Mouse (Mus musculus) intestine, embryonic 16.5 days (tissue): Measurements from ENCODE around the gene Nol7. TPM values are rescaled to one million over a fixed set of nuclear protein-coding genes. Genes with fewer than 3 reads are reported as not detected.

Source experiments
- ATAC-seq: fragments of 200-750 bp; cut with Nextera tagmentation; 2 replicates; pipeline ENCODE4 v1.8.0; 2017; ENCODE audit warnings: moderate TSS enrichment, moderate library complexity
- H3K27ac ChIP-seq: fragments of 300-500 bp; sonication (generic); 2 replicates; pipeline ENCODE4 v1.5.1; 2014; ENCODE audit warnings: mild to moderate bottlenecking, low read length
- H3K27me3 ChIP-seq: fragments of 300-500 bp; sonication (generic); replicated peaks from 2 replicates; pipeline ENCODE4 v1.6.1; 2014; ENCODE audit warnings: low read length, control low read depth, mixed read lengths; ENCODE audit not compliant: control insufficient read depth, insufficient read depth
- H3K36me3 ChIP-seq: fragments of 300-500 bp; sonication (generic); 2 replicates; pipeline ENCODE4 v1.6.1; 2014; ENCODE audit warnings: low read length, control low read depth; ENCODE audit not compliant: control insufficient read depth, insufficient read depth
- H3K4me1 ChIP-seq: fragments of 300-500 bp; sonication (generic); 2 replicates; pipeline ENCODE4 v1.6.1; 2014; ENCODE audit warnings: low read length, control low read depth, mixed read lengths; ENCODE audit not compliant: control insufficient read depth, insufficient read depth
- H3K4me2 ChIP-seq: fragments of 300-500 bp; sonication (generic); 2 replicates; pipeline ENCODE4 v1.6.1; 2014; ENCODE audit warnings: low read depth, low read length, control low read depth
- H3K4me3 ChIP-seq: fragments of 300-500 bp; sonication (generic); 2 replicates; pipeline ENCODE4 v1.5.1; 2014; ENCODE audit warnings: mild to moderate bottlenecking, low read length
- H3K9ac ChIP-seq: fragments of 300-500 bp; sonication (generic); 2 replicates; pipeline ENCODE4 v1.6.1; 2014; ENCODE audit warnings: low read depth, low read length
- H3K9me3 ChIP-seq: fragments of 300-500 bp; sonication (generic); 2 replicates; pipeline ENCODE4 v1.6.1; 2016; ENCODE audit warnings: low read length, control low read depth; ENCODE audit not compliant: control insufficient read depth
- WGBS: fragments of 180-500 bp; shearing (Covaris S2); extraction: QIAGEN DNeasy Blood & Tissue Kit; methylation state at CpG from one replicate; pipeline ENCODE4 v1.1.7; 2014; 5-methylcytosine and 5-hydroxymethylcytosine counted together
- polyA plus RNA-seq: library from polyadenylated mRNA; unstranded; fragments of >200 nt; fragmentation: Nextera tagmentation; extraction: Ambion mirVana; gene quantifications from 2 replicates; pipeline ENCODE4 v1.2.1, GENCODE M21; 2015

Nol7 gene
- polyA plus RNA-seq, 1 experiment from 2014 or later: 122 TPM

DNA sequence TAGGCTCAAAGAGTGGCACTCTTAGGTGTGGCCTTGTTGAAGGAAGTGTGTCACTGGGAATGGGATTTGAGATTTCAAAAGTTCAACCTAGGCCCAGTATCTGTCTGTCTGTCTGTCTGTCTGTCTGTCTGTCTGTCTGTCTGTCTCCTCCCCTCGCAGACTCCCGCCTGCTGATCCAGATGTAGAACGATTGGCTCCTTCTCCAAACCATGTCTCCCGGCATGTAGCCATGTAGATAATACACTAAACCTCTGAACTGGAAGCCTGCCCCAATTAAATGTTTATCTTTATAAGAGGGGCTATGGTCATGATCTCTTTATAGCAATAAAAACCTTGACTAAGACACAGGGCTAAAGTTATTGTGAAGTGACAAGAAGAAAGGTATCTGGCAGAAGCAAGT is 47.6 kb downstream of the Nol7 start:
- Histone ChIP-seq H3K4me3 (no peak overlapping the region), H3K4me2 (no peak overlapping the region), H3K9ac (no peak overlapping the region), H3K27me3 (no peaks in the 10 kb centered on the region), H3K36me3 (no peaks in the 10 kb centered on the region), H3K4me1 (peaks cover 7% of the 10 kb centered on the region), H3K9me3 (no peaks in the 10 kb centered on the region), H3K27ac (no peak overlapping the region)
- 78% methylated on average over 4 of the region's 4 CpGs for whole genome bisulfite sequencing
- ATAC-seq: no peak

- H3K9ac ChIP-seq: no peak overlapping the region
- no peak overlapping the region for H3K4me3 ChIP-seq
- no peak overlapping the region for H3K27ac ChIP-seq
- peaks cover 7% of the 10 kb centered on the region for H3K4me1 ChIP-seq
- H3K36me3 ChIP-seq: no peaks in the 10 kb centered on the region
- WGBS: 75% methylated on average over 3 of the region's 3 CpGs
- H3K4me2 ChIP-seq: no peak overlapping the region
- no peak for ATAC-seq
- no peaks in the 10 kb centered on the region for H3K9me3 ChIP-seq
- H3K27me3 ChIP-seq: no peaks in the 10 kb centered on the region
These were observed 49.5 kb downstream of the Nol7 start for GRCm38 (mm10) chr13:43447721-43448120.

- Histone ChIP-seq H3K27ac (no peak overlapping the region), H3K27me3 (no peaks in the 10 kb centered on the region), H3K9ac (no peak overlapping the region), H3K9me3 (no peaks in the 10 kb centered on the region), H3K4me3 (no peak overlapping the region), H3K4me2 (no peak overlapping the region), H3K36me3 (no peaks in the 10 kb centered on the region), H3K4me1 (peaks cover 12% of the 10 kb centered on the region)
- ATAC-seq: no peak
- 87% methylated on average over 3 of the region's 3 CpGs for WGBS
These were observed 52.5 kb downstream of the Nol7 start for GRCm38 (mm10) chr13:43450686-43451085.

- H3K4me1 ChIP-seq: peaks cover 9% of the 10 kb centered on the region; the same call in 1 of the 2 replicates
- no peaks in the 10 kb centered on the region for H3K27me3 ChIP-seq
- H3K9ac ChIP-seq: no peak overlapping the region
- 88% methylated on average over 2 of the region's 2 CpGs for WGBS
- H3K4me3 ChIP-seq: no peak overlapping the region
- H3K36me3 ChIP-seq: no peaks in the 10 kb centered on the region
- no peak overlapping the region for H3K4me2 ChIP-seq
- H3K9me3 ChIP-seq: no peaks in the 10 kb centered on the region
- H3K27ac ChIP-seq: no peak overlapping the region
- no peak for ATAC-seq
These were observed 54.0 kb downstream of the Nol7 start for GRCm38 (mm10) chr13:43452177-43452576.

- WGBS: 50% methylated on average over 7 of the region's 7 CpGs
- H3K9me3 ChIP-seq: no peaks in the 10 kb centered on the region
- no peak overlapping the region for H3K4me2 ChIP-seq
- H3K4me1 ChIP-seq: peaks cover 9% of the 10 kb centered on the region; the same call in 1 of the 2 replicates
- H3K27me3 ChIP-seq: no peaks in the 10 kb centered on the region
- no peak overlapping the region for H3K9ac ChIP-seq
- H3K27ac ChIP-seq: no peak overlapping the region
- no peak for ATAC-seq
- H3K4me3 ChIP-seq: no peak overlapping the region
- H3K36me3 ChIP-seq: no peaks in the 10 kb centered on the region
These were observed 54.8 kb downstream of the Nol7 start for GRCm38 (mm10) chr13:43452843-43453605.

DNA sequence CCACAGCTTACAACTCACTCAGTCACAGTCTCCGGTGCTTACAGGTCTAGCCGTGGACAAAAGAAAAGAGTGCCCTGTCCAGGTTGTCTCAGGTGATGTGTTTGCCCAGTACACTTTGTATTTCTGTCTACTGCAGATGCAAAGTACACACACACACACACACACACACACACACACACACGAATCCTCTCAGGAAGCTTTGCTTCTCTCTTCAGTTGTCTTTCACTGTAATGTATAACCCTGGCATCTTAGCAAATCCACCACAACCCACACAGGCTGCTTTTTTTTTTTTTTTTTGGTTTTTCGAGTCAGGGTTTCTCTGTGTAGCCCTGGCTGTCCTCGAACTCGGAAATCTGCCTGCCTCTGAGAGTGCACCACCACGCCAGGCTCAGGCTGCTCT is 56.2 kb downstream of the Nol7 start:
- Histone ChIP-seq H3K36me3 (no peaks in the 10 kb centered on the region), H3K4me1 (peaks cover 9% of the 10 kb centered on the region; the same call in 1 of the 2 replicates), H3K9me3 (no peaks in the 10 kb centered on the region), H3K4me3 (no peak overlapping the region), H3K4me2 (no peak overlapping the region), H3K27me3 (no peaks in the 10 kb centered on the region), H3K27ac (no peak overlapping the region), H3K9ac (no peak overlapping the region)
- ATAC-seq: no peak
- 69% methylated on average over 7 of the region's 7 CpGs for WGBS

Other genes starting within 250 kb of the Nol7 start
- gene Tbc1d7, start 226.9 kb upstream of the Nol7 start, polyA plus RNA-seq: 28.0 and 33.9 TPM in 2 replicates
- 0.13 and 0.18 TPM in 2 replicates for gene Gfod1, start 94.2 kb upstream of the Nol7 start, polyA plus RNA-seq
- 17.1 and 20.4 TPM in 2 replicates for gene Sirt5, start 32.9 kb upstream of the Nol7 start, polyA plus RNA-seq
- gene Ranbp9, start 82.9 kb downstream of the Nol7 start, polyA plus RNA-seq: 4.3 and 5.5 TPM in 2 replicates
- 8.6 and 9.1 TPM in 2 replicates for gene Mcur1, start 161.8 kb downstream of the Nol7 start, polyA plus RNA-seq
- 0.61 and 1.1 TPM in 2 replicates for gene Rnf182, start 217.3 kb downstream of the Nol7 start, polyA plus RNA-seq